Mouse (Mus musculus): ENCODE measurements around the gene Rab26. TPM values are rescaled to one million over a fixed set of nuclear protein-coding genes. Genes with fewer than 3 reads are reported as not detected.

The Rab26 gene
- total RNA-seq, 2 experiments from 2014 or later, result not detected

GRCm38 (mm10) chr17:24559146-24559545 lies 25.1 kb upstream of the Rab26 start:
- TF ChIP-seq CTCF (IDR thresholded peaks at IDR 0.05), result no peak
- intact Hi-C loops (cut with DNase I), result no loop called here
- DNase-seq, result peak; percentile 61
- peak overlapping the region; percentile 26; the same call in 1 of the 2 replicates for H3K4me3 ChIP-seq
- H3K27ac ChIP-seq, result peak overlapping the region; percentile 86

GRCm38 (mm10) chr17:24558600-24559099 lies 24.6 kb upstream of the Rab26 start:
- intact Hi-C loops (cut with DNase I), result no loop called here
- no peak for TF ChIP-seq CTCF (IDR thresholded peaks at IDR 0.05)
- Histone ChIP-seq H3K4me3 (peak overlapping the region; percentile 26), H3K27ac (peak overlapping the region; percentile 86)
- no peak for DNase-seq

GRCm38 (mm10) chr17:24557091-24557490 lies 23.1 kb upstream of the Rab26 start:
- intact Hi-C loops (cut with DNase I), result no loop called here
- peak overlapping the region; percentile 27 for H3K4me3 ChIP-seq
- peak overlapping the region; percentile 86 for H3K27ac ChIP-seq
- DNase-seq, result peak; percentile 76
- TF ChIP-seq CTCF (IDR thresholded peaks at IDR 0.05), result no peak

- peak overlapping the region; percentile 96 for H3K4me3 ChIP-seq
- H3K27ac ChIP-seq, result peak overlapping the region; percentile 98
- no peak for DNase-seq
- intact Hi-C loops (cut with DNase I), result no loop called here
- TF ChIP-seq CTCF (IDR thresholded peaks at IDR 0.05), result no peak
Measured at GRCm38 (mm10) chr17:24551050-24551444, 17.0 kb upstream of the Rab26 start.

GRCm38 (mm10) chr17:24550416-24551049 lies 16.5 kb upstream of the Rab26 start:
- peak; percentile 91 for DNase-seq
- intact Hi-C loops (cut with DNase I), result no loop called here
- TF ChIP-seq CTCF (IDR thresholded peaks at IDR 0.05), result no peak

GRCm38 (mm10) chr17:24549618-24550415 lies 15.8 kb upstream of the Rab26 start, which contains the start of gene Pkd1:
Gene Pkd1, plus strand, starts transcription at chr17:24549834.
- DNase-seq, result peak; percentile 99
- TF ChIP-seq CTCF (IDR thresholded peaks at IDR 0.05), result no peak
- H3K4me3 ChIP-seq, result peak within 1 kb of the TSS; percentile 96
- intact Hi-C loops (cut with DNase I), result no loop called here
- peak within 1 kb of the TSS; percentile 98 for H3K27ac ChIP-seq

More at GRCm38 (mm10) chr17:24550416-24551049, 16.5 kb upstream of the Rab26 start:
- peak overlapping the region; percentile 96 for H3K4me3 ChIP-seq
- peak overlapping the region; percentile 98 for H3K27ac ChIP-seq

GRCm38 (mm10) chr17:24548921-24549617 lies 15.1 kb upstream of the Rab26 start:
- TF ChIP-seq CTCF (IDR thresholded peaks at IDR 0.05), result no peak
- intact Hi-C loops (cut with DNase I), result no loop called here
- peak overlapping the region; percentile 94 for H3K27ac ChIP-seq
- peak; percentile 66 for DNase-seq
- H3K4me3 ChIP-seq, result peak overlapping the region; percentile 78

- H3K27ac ChIP-seq, result peak overlapping the region; percentile 94
- TF ChIP-seq CTCF (IDR thresholded peaks at IDR 0.05), result no peak
- DNase-seq, result no peak
- H3K4me3 ChIP-seq, result peak overlapping the region; percentile 78
- intact Hi-C loops (cut with DNase I), result no loop called here
Measured at GRCm38 (mm10) chr17:24548435-24548834, 14.4 kb upstream of the Rab26 start.

- H3K4me3 ChIP-seq, result no peak overlapping the region
- intact Hi-C loops (cut with DNase I), result no loop called here
- TF ChIP-seq CTCF (IDR thresholded peaks at IDR 0.05), result no peak
- no peak for DNase-seq
- no peak overlapping the region for H3K27ac ChIP-seq
Measured at GRCm38 (mm10) chr17:24546234-24546633, 12.2 kb upstream of the Rab26 start.

GRCm38 (mm10) chr17:24545247-24545646 lies 11.2 kb upstream of the Rab26 start:
- intact Hi-C loops (cut with DNase I), result no loop called here
- no peak for DNase-seq
- peak; percentile 6; the same call in 1 of the 2 replicates for TF ChIP-seq CTCF (IDR thresholded peaks at IDR 0.05)
- H3K27ac ChIP-seq, result no peak overlapping the region
- no peak overlapping the region for H3K4me3 ChIP-seq

- Histone ChIP-seq H3K27ac (no peak overlapping the region), H3K4me3 (no peak overlapping the region)
- intact Hi-C loops (cut with DNase I), result loop anchor here (5.0 kb wide), 1 partner anchor 123 kb away; the partner anchor contains the start of gene Zfp598
- no peak for DNase-seq
- no peak for TF ChIP-seq CTCF (IDR thresholded peaks at IDR 0.05)
Measured at GRCm38 (mm10) chr17:24544613-24545012, 10.6 kb upstream of the Rab26 start.

- intact Hi-C loops (cut with DNase I), result loop anchor here (1.0 to 5.0 kb wide), 3 partner anchors 86 to 127 kb away; partner anchors contain the start of gene Zfp598
- DNase-seq, result no peak
Measured at GRCm38 (mm10) chr17:24540375-24540774, 6.4 kb upstream of the Rab26 start.

More at GRCm38 (mm10) chr17:24540375-24540774, 6.4 kb upstream of the Rab26 start:
- Histone ChIP-seq H3K27ac (no peak overlapping the region), H3K4me3 (no peak overlapping the region)
- peak; percentile 92 for TF ChIP-seq CTCF (IDR thresholded peaks at IDR 0.05)

Measured in gastrocnemius, adult 2 months (tissue).